Mouse (Mus musculus): Measurements from ENCODE around the gene Zfp697. TPM values are rescaled to one million over a fixed set of nuclear protein-coding genes. Genes with fewer than 3 reads are reported as not detected.
A peak's percentile ranks its signal among the peaks of the same experiment; 100 is the strongest.
"Not testable (repeated sequence)": the region's sequence is repeated elsewhere in the genome, so short reads cannot be mapped to it uniquely, and the experiment has no call there.

Zfp697 gene
- polyA plus RNA-seq, 1 experiment from 2014 or later: 9.5 TPM

DNA sequence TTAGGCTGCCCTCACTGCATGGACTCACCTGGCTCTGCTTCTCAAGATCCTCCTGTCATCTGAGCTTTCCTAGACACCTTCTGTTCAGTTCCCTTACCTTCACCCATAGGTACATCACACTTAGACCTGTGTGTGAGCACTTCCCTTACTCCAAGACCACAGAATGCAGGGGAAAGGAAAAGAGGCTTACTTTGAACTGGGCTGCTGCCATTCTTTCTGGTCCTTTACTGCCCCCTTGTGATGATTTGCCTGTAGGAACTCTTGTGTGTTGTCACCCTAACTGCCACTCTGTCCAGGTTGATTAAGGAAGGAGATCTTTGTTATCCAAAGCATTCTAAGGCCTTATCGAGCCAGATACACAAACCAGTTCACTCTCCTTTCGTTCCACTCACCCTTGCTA lies 114.5 kb downstream of the Zfp697 start:
- not testable (repeated sequence) for DNase-seq (ENCODE audit: low spot score, missing footprints); H3K4me2 ChIP-seq; H3K9me3 ChIP-seq (ENCODE audit: control insufficient read depth, low read length); H3K4me1 ChIP-seq (ENCODE audit: control insufficient read depth, insufficient read depth, low read length); H3K27ac ChIP-seq (ENCODE audit: low read depth, low read length); H3K36me3 ChIP-seq (ENCODE audit: control insufficient read depth, insufficient read depth, low read length); H3K4me3 ChIP-seq (ENCODE audit: low read depth, low read length); H3K27me3 ChIP-seq (ENCODE audit: control insufficient read depth, insufficient read depth, low read length); H3K9ac ChIP-seq (ENCODE audit: low read length)
- no CpG with 5 or more reads among the region's 2 CpGs for WGBS
- peak; percentile 59; the same call in 1 of the 2 replicates for ATAC-seq (ENCODE audit: low FRiP score)

DNA sequence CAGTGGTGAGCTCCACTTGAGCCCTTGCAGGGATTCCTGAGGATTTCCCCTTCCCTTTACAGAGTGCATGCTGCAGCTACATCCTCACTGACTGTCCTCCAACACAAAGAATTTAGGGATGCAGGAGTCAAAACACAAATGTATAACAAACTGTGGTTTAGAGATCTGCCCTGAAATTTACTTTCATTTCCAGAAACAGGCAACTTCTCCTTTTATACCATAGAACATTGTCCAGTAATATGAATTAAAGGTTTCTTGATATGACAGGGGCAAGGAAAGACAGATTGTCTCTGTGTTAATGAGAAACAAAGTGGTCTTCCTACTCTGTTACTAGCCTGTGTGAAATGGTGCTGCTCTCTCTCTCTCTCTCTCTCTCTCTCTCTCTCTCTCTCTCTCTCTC lies 115.1 kb downstream of the Zfp697 start:
- H3K9ac ChIP-seq (ENCODE audit: low read length); H3K4me3 ChIP-seq (ENCODE audit: low read depth, low read length); H3K27me3 ChIP-seq (ENCODE audit: control insufficient read depth, insufficient read depth, low read length); ATAC-seq (ENCODE audit: low FRiP score); H3K4me2 ChIP-seq; H3K27ac ChIP-seq (ENCODE audit: low read depth, low read length); DNase-seq (ENCODE audit: low spot score, missing footprints); H3K4me1 ChIP-seq (ENCODE audit: control insufficient read depth, insufficient read depth, low read length); H3K36me3 ChIP-seq (ENCODE audit: control insufficient read depth, insufficient read depth, low read length); H3K9me3 ChIP-seq (ENCODE audit: control insufficient read depth, low read length): not testable (repeated sequence)

DNA sequence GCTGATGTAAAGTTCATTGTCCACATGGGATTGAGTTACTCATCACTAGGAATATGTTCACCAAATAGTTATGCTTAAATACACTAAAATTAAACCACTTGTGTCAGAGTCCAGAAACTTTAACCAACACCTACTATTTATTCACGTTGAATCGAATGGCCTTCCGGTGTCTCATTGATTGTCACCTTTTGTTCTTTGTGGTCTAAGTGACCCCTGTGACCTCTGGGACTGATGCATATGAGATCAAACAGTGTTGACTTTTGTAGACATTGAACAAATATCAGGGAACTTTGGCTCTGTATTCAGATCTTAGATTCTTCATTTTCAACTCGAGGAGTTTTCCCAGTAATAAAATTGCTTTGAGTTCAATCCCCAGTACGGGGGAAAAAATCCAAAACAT lies 125.0 kb downstream of the Zfp697 start:
- not testable (repeated sequence) for H3K27me3 ChIP-seq (ENCODE audit: control insufficient read depth, insufficient read depth, low read length)

GRCm38 (mm10) chr3:98510414-98510813 lies 128.2 kb downstream of the Zfp697 start, which contains the start of gene Hsd3b4:
TSS of gene Hsd3b4 (minus strand) at chr3:98510514.
- not testable (repeated sequence) for DNase-seq (ENCODE audit: low spot score, missing footprints); H3K27ac ChIP-seq (ENCODE audit: low read depth, low read length); H3K36me3 ChIP-seq (ENCODE audit: control insufficient read depth, insufficient read depth, low read length); H3K4me3 ChIP-seq (ENCODE audit: low read depth, low read length); ATAC-seq (ENCODE audit: low FRiP score); H3K27me3 ChIP-seq (ENCODE audit: control insufficient read depth, insufficient read depth, low read length); H3K9me3 ChIP-seq (ENCODE audit: control insufficient read depth, low read length); H3K4me1 ChIP-seq (ENCODE audit: control insufficient read depth, insufficient read depth, low read length); H3K4me2 ChIP-seq; H3K9ac ChIP-seq (ENCODE audit: low read length)
- WGBS: no CpG with 5 or more reads among the region's 1 CpGs

More for the DNA sequence above, 125.0 kb downstream of the Zfp697 start:
- H3K27ac ChIP-seq (ENCODE audit: low read depth, low read length); H3K4me1 ChIP-seq (ENCODE audit: control insufficient read depth, insufficient read depth, low read length); DNase-seq (ENCODE audit: low spot score, missing footprints); H3K36me3 ChIP-seq (ENCODE audit: control insufficient read depth, insufficient read depth, low read length); H3K9me3 ChIP-seq (ENCODE audit: control insufficient read depth, low read length); H3K4me2 ChIP-seq; H3K9ac ChIP-seq (ENCODE audit: low read length); H3K4me3 ChIP-seq (ENCODE audit: low read depth, low read length); ATAC-seq (ENCODE audit: low FRiP score): not testable (repeated sequence)
- WGBS: no CpG with 5 or more reads among the region's 5 CpGs

GRCm38 (mm10) chr3:98522779-98523178 lies 140.5 kb downstream of the Zfp697 start:
- H3K36me3 ChIP-seq (ENCODE audit: control insufficient read depth, insufficient read depth, low read length); H3K27me3 ChIP-seq (ENCODE audit: control insufficient read depth, insufficient read depth, low read length); H3K4me3 ChIP-seq (ENCODE audit: low read depth, low read length); H3K4me1 ChIP-seq (ENCODE audit: control insufficient read depth, insufficient read depth, low read length); H3K4me2 ChIP-seq; H3K27ac ChIP-seq (ENCODE audit: low read depth, low read length); H3K9me3 ChIP-seq (ENCODE audit: control insufficient read depth, low read length); DNase-seq (ENCODE audit: low spot score, missing footprints); ATAC-seq (ENCODE audit: low FRiP score); H3K9ac ChIP-seq (ENCODE audit: low read length): not testable (repeated sequence)
- 89% methylated on average over 1 of the region's 2 CpGs for WGBS

DNA sequence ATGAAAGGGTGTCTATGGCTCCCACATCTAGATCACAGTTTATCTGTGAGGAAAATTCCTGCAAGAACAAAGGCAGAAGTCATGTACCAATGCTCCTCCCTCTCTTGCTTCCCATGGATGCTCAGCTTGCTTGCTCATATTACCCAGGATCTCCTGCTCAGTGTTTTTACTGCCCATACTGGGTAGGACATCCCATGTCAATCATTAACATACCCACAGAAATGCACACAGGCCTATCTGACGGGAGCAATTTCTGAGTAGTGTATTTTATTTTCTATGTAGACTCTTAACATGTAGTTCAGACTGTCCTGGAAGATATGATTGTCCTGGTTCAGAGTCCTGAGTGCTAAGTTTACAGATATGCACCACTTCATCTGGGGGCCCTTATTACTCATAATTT lies 142.3 kb downstream of the Zfp697 start:
- not testable (repeated sequence) for H3K9ac ChIP-seq (ENCODE audit: low read length); H3K4me3 ChIP-seq (ENCODE audit: low read depth, low read length); H3K4me1 ChIP-seq (ENCODE audit: control insufficient read depth, insufficient read depth, low read length); H3K27ac ChIP-seq (ENCODE audit: low read depth, low read length); H3K27me3 ChIP-seq (ENCODE audit: control insufficient read depth, insufficient read depth, low read length); DNase-seq (ENCODE audit: low spot score, missing footprints); H3K4me2 ChIP-seq; ATAC-seq (ENCODE audit: low FRiP score); H3K36me3 ChIP-seq (ENCODE audit: control insufficient read depth, insufficient read depth, low read length); H3K9me3 ChIP-seq (ENCODE audit: control insufficient read depth, low read length)
- WGBS: no CpG with 5 or more reads among the region's 1 CpGs

DNA sequence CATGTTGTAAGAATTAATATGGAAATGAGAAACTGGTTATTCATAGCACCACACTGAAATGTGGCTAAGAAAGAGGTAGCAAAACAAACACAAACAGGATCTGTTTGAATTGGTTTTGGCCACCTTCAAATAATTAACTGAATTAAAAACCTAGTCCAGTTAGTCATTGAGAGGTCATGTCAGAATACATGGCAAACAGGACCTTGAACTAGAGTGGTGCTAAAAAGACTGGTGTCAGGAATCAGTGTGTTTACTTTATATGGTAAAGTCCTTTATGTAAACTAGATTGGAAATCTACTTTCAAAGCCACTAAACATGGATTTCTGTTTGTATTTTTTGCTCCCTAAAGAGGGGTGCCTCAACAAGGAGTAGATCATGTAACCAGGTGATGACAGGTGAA lies 142.7 kb downstream of the Zfp697 start:
- ATAC-seq (ENCODE audit: low FRiP score): not testable (repeated sequence)

DNA sequence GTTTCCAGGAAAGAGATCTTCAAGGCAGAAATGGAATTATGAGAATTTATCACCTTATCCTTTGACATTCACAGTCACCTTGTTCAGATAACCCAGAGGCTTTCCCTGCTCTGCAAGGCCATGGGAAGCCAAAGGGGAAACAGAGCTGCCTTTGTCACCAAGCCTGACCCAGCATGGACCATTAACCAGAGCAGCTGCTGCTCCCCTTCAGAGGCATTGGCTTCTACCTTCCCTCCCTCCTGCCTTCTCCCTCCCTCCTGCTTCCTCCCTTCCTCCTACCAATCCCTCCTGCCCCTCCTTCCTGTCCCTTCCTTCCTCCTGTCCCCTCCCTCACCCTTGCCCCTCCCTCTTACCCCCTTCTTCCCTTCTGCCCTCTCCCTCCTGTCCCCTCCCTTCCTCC lies 165.4 kb downstream of the Zfp697 start:
- H3K27me3 ChIP-seq (ENCODE audit: control insufficient read depth, insufficient read depth, low read length); H3K36me3 ChIP-seq (ENCODE audit: control insufficient read depth, insufficient read depth, low read length); ATAC-seq (ENCODE audit: low FRiP score); H3K4me2 ChIP-seq; H3K4me3 ChIP-seq (ENCODE audit: low read depth, low read length); DNase-seq (ENCODE audit: low spot score, missing footprints); H3K4me1 ChIP-seq (ENCODE audit: control insufficient read depth, insufficient read depth, low read length); H3K27ac ChIP-seq (ENCODE audit: low read depth, low read length); H3K9me3 ChIP-seq (ENCODE audit: control insufficient read depth, low read length); H3K9ac ChIP-seq (ENCODE audit: low read length): not testable (repeated sequence)

More for the DNA sequence above, 142.7 kb downstream of the Zfp697 start:
- H3K9me3 ChIP-seq (ENCODE audit: control insufficient read depth, low read length); H3K27me3 ChIP-seq (ENCODE audit: control insufficient read depth, insufficient read depth, low read length); H3K4me3 ChIP-seq (ENCODE audit: low read depth, low read length); H3K36me3 ChIP-seq (ENCODE audit: control insufficient read depth, insufficient read depth, low read length); H3K4me2 ChIP-seq; H3K9ac ChIP-seq (ENCODE audit: low read length); H3K4me1 ChIP-seq (ENCODE audit: control insufficient read depth, insufficient read depth, low read length); DNase-seq (ENCODE audit: low spot score, missing footprints); H3K27ac ChIP-seq (ENCODE audit: low read depth, low read length): not testable (repeated sequence)

- H3K4me1 ChIP-seq (ENCODE audit: control insufficient read depth, insufficient read depth, low read length); H3K27me3 ChIP-seq (ENCODE audit: control insufficient read depth, insufficient read depth, low read length); H3K36me3 ChIP-seq (ENCODE audit: control insufficient read depth, insufficient read depth, low read length); H3K9me3 ChIP-seq (ENCODE audit: control insufficient read depth, low read length); H3K4me2 ChIP-seq; DNase-seq (ENCODE audit: low spot score, missing footprints); H3K27ac ChIP-seq (ENCODE audit: low read depth, low read length); ATAC-seq (ENCODE audit: low FRiP score); H3K4me3 ChIP-seq (ENCODE audit: low read depth, low read length); H3K9ac ChIP-seq (ENCODE audit: low read length): not testable (repeated sequence)
- 100% methylated on average over 1 of the region's 1 CpGs for WGBS
Observed at GRCm38 (mm10) chr3:98548495-98548894, 166.2 kb downstream of the Zfp697 start.

DNA sequence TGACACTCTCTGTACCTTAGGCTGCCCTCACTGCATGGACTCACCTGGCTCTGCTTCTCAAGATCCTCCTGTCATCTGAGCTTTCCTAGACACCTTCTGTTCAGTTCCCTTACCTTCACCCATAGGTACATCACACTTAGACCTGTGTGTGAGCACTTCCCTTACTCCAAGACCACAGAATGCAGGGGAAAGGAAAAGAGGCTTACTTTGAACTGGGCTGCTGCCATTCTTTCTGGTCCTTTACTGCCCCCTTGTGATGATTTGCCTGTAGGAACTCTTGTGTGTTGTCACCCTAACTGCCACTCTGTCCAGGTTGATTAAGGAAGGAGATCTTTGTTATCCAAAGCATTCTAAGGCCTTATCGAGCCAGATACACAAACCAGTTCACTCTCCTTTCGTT lies 168.0 kb downstream of the Zfp697 start:
- not testable (repeated sequence) for DNase-seq (ENCODE audit: low spot score, missing footprints); H3K27me3 ChIP-seq (ENCODE audit: control insufficient read depth, insufficient read depth, low read length); H3K36me3 ChIP-seq (ENCODE audit: control insufficient read depth, insufficient read depth, low read length); H3K9me3 ChIP-seq (ENCODE audit: control insufficient read depth, low read length); H3K4me1 ChIP-seq (ENCODE audit: control insufficient read depth, insufficient read depth, low read length); H3K4me3 ChIP-seq (ENCODE audit: low read depth, low read length); H3K4me2 ChIP-seq; H3K9ac ChIP-seq (ENCODE audit: low read length); H3K27ac ChIP-seq (ENCODE audit: low read depth, low read length)
- ATAC-seq (ENCODE audit: low FRiP score): peak; percentile 59; the same call in 1 of the 2 replicates
- no CpG with 5 or more reads among the region's 2 CpGs for WGBS

All from midbrain, embryonic 11.5 days (tissue).